Mouse (Mus musculus) 3T3-L1 (cell line): ENCODE data around the gene Arhgef7.
A peak's percentile ranks its signal among the peaks of the same experiment; 100 is the strongest.

Source experiments
- DNase-seq: peaks from one replicate; pipeline ENCODE4 v3.0.0-alpha.2; 2015; ENCODE audit warnings: low read depth, low spot score

The Arhgef7 gene

DNA sequence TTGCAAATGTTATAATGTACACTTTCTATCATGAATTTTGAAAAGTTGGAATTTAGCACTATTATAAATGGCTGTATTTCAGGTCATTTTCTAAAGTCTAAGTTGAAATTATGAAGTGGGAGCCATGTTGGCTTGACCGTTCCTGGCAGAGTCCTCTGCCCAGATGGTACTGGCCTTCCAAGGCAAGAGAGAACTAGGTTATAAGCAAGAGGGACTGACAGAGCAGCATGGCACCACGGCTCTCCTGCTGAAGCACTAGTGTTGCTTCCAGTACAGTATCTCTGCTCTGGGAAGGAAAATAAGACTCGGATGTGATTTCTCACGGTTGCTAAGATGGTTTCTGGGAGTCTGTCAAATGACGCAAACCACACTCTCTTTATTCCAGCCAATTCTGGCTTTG is 34.5 kb downstream of the Arhgef7 start:
- no peak for DNase-seq

DNA sequence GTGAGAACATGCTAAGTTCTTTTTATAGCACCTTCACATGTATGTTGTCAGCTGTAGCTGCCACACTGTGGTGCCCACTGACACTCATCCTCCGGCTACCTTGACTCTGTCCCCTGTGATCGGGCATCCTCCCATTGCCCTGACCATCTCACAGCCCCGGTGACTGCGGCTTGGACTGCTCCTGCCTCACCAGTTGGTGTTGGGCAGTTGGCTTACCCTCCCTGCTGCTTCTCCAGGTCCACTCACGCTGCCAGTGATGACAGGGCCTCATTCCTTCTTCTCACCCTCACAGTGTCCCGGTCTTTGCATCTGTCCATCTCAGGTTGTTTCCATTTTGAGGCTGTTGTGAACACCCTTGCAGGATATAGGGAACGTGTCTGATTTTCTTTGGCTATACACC is 35.3 kb downstream of the Arhgef7 start:
- DNase-seq = no peak

DNA sequence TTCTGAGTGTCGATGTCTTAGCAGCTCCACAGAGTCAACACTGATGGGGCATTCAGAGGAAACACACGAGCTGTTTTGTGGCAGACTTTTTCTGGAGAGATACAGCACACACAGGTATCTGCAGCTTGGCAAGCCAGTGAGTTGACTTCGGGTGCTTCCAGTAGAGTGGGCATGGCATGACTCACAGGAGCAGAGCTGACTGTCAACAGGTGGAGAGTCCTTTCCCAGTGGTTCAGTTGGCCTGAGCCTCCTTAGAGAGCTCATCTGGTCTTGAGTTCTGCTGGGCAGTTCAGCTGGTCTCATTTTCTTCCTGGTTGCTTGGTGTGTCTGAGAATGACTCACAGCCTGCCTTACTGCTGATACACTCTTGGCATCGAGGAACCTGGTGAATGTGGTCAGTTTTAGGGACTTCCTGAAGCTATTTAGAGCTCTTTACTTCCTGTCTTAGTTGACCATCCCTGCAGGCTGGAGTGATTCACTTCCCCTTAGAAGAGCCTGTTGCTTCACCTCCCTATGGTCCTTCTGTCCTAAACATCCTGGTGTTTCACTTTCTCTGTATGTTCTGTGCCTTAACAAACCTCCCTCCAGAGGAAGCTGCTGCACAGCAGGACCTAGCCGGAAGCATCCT is 39.8 kb downstream of the Arhgef7 start:
- DNase-seq = peak; percentile 93

DNA sequence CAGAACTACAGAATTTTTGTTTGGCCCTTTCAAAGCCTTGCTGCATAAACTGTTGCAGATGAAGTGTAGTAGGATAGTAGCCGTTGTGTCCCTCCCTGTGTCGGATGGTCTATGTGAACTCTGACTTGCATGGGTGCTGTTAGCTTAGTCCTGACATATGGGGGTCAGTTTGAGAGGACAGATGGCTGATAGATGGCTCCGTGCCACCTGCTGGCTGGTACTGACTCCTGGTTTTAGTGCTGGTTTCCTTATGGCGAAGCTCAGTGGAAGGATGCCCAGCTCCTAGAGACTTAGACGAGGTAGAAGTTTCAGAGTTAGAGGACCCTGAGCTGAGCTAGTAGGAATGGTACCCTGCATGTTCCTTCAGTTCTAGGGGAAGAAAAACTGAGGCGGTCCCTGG is 42.5 kb downstream of the Arhgef7 start:
- DNase-seq = no peak

DNA sequence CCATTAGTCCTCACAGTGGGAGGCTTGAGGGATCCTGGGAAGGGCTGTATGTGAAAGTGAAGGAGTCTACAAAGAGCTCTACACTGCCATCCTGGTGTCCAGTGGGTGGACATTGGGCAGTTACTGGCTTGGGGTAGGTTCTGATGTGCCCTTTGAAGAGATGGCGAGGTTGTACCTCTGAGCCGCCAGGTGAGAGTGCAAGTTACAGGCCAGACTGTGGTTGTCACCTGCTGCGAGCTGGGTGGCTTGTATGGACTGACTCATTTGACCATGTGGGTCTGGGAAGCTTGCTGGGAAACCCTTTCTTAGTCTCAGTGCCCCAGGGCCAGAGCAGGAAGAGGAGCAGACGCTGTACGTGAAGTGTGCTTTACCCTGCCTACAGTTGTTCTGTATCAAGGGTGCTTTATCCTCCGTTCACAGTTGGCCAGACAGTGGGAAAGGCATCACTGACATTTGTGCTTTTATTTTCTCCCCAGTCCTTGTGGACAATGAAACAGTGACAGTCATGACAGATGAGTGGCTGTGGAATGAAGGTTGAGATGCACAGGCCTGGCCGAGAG is 43.1 kb downstream of the Arhgef7 start:
- no peak for DNase-seq

DNA sequence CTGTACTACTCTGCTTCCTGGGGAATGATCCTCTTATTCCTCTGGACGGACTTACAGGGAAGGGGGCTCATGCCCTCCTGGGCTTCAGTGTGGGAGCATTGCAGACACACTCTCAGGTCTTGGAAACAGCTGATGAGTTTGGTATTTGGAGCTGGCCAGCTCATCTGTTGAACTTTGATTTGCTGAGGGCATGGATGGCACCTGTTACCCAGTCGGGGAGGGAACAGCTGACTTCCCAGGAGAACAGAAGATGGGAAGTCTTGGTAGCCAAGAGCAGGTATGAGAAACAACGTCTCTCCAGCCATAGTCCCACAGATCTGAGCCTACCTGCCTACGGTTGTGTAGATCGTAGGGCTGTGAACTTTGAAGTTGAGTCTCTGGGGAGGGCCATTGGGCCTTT is 44.1 kb downstream of the Arhgef7 start:
- DNase-seq = no peak

DNA sequence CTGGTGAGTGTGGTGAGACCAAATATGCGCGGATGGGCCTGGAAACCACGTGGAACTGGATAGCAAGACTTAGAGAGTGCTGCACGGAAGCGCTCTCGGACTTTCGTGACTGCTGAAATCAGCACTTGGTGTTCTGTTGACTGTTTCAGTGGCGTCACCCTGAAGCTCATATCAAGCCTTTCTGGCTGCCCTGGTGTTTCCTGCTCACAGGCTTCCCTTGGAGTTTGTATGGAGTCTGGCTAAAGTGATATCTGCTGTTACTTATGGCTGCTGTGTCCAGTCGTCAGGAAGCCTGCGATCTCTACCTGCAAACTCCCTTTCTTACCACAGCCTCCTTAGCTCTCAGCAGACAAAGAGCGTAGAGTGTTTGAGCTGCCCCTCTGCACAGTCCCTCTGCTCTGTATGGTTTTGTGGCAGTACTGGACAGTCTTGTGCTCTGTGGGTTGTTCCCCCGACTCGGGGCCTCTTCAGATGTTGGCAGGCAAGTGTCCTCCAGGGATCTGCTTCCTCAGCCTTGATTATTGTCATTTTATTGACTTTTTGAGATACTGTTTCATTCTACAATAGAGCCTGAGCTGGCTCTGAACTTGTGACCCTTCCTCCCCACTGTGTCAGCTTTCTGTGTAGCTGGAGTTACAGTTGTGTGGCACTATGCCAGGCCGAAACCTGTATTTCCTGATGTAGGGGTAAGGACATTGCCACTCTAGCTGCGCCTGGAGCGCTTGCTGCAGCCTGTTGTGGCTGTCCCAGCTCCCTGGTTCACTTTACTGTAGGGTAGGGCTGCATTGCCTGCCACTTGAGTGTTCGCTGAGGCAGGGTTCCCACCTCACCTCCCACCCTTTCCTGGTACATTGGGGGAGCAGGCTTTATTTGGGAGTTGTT is 46.9 kb downstream of the Arhgef7 start:
- no peak for DNase-seq

DNA sequence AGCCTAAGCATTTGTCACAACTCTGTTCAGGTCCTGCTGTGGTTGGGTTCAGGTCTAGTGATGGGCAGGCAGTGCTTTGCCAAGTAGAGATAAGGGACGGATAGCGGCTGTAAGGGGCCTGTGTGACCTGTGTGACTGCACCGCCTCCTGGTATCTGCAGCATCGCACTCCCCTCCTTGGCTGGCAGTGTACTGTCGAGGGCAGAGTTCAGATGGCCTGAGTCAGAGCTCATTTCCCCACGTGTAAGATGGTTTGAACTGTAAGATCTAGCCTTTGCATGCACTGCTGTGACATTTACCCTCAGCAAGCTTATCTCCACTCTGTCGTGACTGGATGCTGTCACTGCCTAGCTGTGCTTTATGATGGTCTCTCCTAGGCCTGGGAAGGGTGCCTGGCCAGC is 48.4 kb downstream of the Arhgef7 start:
- DNase-seq = peak; percentile 35

- DNase-seq = peak; percentile 23
Observed at GRCm38 (mm10) chr8:11776451-11777180, 49.1 kb downstream of the Arhgef7 start.

DNA sequence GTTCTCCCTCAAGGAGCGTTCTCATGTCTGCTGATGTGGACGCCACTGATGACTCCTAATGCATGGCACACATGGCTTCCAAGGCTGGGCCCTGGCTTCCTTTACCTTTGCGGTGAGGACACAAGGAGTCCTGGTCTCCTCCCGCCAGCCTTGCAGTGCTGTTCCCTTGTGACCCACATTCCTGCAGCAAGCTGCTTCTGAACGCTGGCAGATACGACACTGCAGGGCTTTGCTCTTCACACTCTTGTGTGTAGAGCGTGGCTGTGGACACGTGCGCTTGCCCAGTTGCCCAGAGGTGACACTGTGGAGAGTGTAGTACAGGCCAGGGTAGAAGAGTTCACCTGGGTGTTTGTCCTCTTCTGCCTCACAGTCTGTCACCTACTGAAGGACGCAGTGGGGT is 49.7 kb downstream of the Arhgef7 start:
- no peak for DNase-seq

DNA sequence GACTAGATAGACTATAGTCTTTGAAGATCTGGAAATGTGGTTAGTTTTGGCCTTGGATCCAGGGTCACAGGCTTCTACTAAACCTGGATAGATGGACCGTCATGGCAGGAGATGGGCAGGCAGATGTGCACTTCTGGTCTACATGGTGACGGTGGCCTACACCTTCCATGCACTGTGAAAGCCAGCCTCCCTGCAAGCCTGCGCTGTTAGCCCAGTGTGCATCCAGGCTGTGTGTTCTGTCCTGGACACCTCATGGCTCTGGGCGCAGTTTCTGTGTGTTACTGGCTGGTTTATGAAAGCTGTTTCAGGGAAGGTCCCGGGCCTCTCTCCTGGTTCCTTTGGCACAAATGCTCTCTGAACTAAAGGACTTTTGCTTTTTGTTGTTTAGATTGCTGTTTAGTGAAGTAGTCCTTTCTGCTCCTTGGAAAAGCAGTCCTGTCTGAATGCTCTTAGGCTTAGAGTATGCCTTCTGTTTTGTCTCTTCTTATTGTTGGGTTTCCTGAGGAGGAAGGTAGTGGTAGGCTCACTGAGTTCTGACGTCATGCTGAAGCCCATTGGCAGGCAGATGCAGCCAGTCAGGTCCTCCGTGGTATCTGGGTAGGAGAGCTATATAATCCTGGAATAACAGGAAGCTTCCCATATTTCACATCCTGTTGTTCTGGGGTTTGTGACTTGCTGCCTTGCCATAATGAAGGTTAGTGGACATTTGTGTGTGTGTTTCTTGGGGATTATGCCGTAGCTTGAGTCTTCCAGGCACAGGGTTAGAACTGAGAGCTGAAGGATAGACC is 51.3 kb downstream of the Arhgef7 start:
- no peak for DNase-seq

DNA sequence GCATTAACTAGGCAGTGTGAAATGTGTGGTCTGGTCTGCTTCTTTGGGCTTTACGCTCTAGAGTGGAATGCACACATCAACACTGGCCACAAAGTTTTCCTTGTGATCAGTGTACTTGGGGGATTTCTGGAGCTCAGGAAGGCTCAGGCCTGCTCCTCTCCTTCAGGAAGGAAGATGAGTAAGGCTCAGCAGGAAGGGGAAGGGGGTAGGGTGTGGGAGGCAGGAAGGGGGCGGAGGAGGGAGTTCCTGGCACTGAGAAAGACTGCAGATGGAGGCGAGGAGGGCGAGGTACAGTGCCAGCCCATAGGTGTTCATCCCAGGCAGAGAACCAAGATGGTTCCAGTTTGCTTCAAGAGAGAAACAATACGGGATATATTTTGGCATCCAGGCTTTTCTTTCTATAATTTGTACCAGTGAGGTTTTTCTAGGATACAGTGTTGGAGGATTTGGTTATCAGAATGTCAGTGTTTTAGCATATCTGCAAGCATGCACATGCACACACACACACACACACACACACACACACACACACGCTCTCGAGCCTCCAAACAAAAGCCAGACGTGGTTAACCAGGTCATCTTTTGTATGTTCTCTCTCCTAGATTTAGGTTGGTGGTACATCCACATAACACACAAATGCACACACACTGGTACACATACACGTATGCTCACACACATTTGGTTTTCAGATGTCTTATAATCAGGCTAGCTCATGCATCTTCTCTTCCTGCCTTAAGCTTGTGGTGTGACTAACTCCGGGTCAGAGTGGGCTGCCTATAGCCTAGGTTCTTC is 52.5 kb downstream of the Arhgef7 start:
- DNase-seq = peak; percentile 48

DNA sequence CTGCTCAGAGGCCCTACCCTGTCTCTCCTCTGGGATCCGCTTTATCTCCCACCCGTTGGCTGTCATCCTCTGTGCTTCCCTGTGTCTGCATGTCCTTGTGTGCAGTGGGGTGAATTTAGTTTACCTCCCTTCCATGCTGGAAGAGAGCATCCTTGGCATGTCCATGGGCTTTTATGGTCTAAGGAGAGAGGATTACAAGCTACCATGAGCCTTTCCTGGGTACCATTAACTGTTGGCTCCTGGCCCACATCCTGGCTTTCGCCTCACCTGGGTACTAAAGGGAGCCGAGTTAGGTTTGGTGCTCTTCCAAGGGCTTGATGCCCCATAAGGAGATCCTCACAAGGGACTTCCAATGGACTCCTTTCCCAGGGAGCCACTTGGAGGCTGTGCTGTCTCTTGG is 53.1 kb downstream of the Arhgef7 start:
- DNase-seq = no peak

GRCm38 (mm10) chr8:11782607-11783006 is 55.1 kb downstream of the Arhgef7 start:
- no peak for DNase-seq

GRCm38 (mm10) chr8:11783861-11784594 is 56.5 kb downstream of the Arhgef7 start:
- DNase-seq = no peak

DNA sequence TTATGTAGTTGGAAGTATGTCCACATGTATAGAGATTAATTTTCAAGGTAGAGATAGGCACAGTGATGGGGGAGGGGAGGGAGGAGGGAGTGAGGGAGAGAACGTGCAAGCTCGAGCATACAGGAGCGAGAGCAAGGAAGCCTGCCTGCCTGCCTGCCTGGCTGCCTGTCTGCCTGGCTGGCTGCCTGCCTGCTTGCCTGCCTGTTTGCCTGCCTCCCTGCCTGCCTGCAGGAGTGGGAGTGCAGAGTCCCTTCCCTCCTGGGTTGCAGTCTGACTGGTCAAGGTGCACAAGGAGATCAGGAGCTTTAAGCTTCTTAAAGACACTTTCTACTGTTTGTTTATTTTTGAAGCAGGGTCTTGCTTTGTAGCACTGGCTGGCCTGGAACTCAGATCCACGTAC is 57.6 kb downstream of the Arhgef7 start:
- no peak for DNase-seq

DNA sequence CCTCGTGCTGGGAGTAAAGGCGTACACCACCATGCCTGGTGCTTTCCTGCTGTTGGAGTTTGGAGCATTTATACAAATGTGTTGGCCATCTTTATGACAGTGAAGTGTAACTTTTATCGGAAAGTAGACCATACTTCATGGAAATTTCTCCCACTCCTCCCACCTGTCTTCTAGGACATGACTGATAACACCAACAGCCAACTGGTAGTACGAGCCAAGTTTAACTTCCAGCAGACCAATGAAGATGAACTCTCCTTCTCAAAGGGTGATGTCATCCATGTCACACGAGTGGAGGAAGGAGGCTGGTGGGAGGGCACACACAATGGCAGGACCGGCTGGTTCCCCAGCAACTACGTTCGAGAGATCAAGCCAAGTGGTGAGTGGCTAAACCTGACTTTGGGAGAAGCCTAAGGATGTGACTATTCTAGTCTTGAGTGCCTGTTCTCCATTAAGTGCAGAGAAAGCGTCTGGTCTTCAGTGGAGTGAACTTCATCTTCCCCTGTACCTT is 58.1 kb downstream of the Arhgef7 start:
- DNase-seq = no peak

GRCm38 (mm10) chr8:11788252-11788651 is 60.7 kb downstream of the Arhgef7 start:
- DNase-seq = peak; percentile 62

- no peak for DNase-seq
Observed at GRCm38 (mm10) chr8:11789168-11789567, 61.6 kb downstream of the Arhgef7 start.

- no peak for DNase-seq
Observed at GRCm38 (mm10) chr8:11794956-11795355, 67.4 kb downstream of the Arhgef7 start.
